Mouse (Mus musculus) left cerebral cortex, adult 9 months (tissue): ENCODE data around the gene Mtmr4.
A peak's percentile ranks its signal among the peaks of the same experiment; 100 is the strongest.

Experiments used
- DNase-seq, 2 experiments: peaks; one replicate each; pipeline ENCODE4 v3.0.0; 2022; ENCODE audit warnings: low spot score in 2 of 2

Gene Mtmr4

GRCm38 (mm10) chr11:87615551-87615950 is 23.6 kb downstream of the Mtmr4 start:
- DNase-seq = no peak

GRCm38 (mm10) chr11:87615952-87616351 is 24.0 kb downstream of the Mtmr4 start:
- no peak for DNase-seq

- no peak for DNase-seq
Observed at GRCm38 (mm10) chr11:87616790-87617474, 25.0 kb downstream of the Mtmr4 start, which contains the start of gene Hsf5. Gene Hsf5 (plus strand): TSS chr11:87617164.

DNA sequence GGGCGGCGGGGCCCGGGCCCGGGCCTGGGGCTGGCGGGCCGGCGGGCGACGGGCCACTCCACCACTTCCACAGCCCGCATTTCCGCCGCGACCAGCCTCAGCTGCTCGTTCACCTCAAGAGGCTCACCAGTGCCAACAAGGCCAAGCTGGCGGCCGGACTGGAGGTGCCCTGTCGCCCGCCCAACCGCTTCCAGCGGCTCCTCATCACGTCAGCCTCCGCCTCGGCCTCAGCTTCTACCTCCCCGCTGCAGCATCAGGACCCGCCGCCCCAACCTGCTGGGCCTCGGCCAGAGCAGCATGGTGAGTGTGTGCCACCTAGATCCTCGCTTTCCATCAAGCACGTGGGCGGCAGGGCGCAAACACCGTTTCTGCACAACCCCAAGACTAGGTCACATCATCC is 25.6 kb downstream of the Mtmr4 start:
- no peak for DNase-seq

DNA sequence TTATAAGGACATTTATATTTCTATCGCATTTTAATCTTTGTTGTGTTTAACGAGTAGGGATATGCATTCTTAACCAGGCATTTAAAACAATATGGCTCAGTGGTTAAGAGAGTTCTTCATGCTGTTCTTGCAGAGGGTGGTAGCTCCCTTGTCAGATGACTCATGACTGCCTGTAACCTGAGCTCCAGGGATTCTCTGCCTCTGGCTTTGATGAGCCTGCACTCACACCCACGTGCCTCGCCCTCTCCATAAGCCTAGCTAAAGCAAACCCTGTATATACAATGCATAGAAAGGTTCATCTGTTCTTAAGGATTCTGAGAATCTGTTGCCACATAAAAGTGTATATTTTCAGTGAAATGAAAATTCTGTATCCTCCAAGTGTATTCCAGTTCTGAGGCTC is 31.2 kb downstream of the Mtmr4 start:
- no peak for DNase-seq

- DNase-seq = no peak
Observed at GRCm38 (mm10) chr11:87629859-87630258, 37.9 kb downstream of the Mtmr4 start.

DNA sequence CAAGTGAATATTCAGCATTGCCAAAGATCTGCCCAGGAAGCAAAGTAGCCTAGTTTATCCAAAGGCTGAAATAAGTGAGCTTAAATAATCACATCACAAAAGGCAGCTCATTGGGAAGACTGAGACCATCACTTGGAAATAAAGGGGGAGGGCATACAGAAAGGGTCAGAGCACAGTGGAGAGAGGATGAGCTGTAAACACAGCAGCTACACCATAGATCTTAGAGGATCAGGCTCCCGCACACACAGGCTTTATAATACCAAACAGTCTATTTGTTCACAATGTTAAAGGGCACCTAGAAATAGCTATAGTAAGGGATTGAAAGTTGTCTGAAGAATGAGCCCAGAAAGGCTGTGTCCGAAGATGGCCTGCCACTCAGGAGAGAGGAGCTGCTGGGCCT is 46.8 kb downstream of the Mtmr4 start:
- no peak for DNase-seq

DNA sequence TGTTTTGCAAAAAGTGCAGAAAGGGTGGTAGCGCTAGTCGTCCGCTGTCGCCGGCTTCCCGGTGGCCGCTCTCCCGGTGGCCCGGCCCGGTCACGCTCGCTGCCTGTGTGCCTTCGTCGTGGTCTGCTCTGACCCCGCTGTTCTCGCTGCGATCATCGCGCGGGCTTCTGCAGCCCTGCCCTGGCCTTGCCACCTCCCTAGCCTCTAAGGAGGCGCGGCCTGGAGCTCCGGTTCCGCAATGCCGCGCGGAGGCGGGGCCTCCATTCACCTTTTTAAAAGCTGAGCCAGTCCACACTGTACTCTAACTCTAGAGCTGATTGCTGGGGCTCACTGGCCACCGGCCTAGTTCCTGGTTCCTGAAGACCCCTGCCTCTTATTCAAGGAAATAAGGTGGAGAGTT is 47.2 kb downstream of the Mtmr4 start:
- no peak for DNase-seq

DNA sequence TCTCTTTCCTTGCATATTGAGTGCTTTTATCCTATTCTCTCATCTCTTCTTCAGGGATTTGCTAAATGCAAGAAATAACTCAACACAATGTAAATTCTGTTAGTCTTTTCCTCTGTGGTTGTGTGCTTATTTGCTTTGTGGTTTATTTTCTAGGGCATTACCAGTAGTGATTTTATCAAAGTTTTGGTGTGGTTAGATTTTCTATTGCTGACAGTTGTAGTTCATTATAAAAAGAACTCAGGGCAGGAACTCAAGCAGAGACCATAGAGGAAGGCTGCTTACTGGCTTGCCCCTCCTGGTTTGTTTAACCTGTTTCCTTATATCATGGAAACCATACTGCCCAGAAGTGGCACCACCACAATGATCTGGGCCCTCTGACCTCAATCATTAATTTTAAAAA is 50.9 kb downstream of the Mtmr4 start:
- DNase-seq = no peak

DNA sequence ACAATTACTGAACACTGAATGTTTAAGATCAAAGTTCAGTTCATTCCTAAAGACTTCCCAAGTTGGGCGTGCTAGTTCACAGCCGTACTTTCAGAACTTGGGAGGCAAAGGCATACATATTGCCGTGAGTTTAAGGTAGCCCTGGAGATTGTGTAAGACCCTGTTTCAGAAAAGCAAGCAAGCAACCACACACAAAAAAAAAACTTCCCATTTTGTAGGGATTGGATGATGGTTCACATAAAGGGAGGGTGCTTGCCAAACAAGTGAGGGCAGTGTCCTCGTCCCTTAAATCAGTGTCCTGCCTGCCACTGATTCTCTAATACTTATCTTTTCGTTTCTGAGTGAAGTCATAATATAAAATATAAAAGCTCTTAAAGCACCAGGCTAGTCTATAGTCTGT is 62.7 kb downstream of the Mtmr4 start:
- no peak for DNase-seq

DNA sequence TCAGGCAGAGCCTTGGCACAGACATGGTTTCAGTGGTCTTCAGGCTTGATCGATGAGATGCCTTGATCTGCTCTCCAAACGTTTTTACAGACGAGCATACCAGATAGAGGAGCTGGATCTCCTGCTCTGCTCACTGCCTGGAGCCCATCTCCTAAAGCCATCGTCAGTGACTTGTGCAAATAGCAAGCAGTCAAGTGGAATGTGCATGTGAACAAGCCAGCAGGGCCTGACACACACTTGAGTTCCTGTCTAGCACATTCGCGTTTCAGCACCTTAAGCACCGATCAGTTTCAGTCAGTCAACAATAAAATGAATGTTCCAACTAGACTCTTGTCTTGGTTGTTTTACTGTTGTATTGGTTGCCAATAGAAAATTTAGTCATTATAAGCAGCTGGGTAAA is 67.3 kb downstream of the Mtmr4 start:
- DNase-seq = no peak

DNA sequence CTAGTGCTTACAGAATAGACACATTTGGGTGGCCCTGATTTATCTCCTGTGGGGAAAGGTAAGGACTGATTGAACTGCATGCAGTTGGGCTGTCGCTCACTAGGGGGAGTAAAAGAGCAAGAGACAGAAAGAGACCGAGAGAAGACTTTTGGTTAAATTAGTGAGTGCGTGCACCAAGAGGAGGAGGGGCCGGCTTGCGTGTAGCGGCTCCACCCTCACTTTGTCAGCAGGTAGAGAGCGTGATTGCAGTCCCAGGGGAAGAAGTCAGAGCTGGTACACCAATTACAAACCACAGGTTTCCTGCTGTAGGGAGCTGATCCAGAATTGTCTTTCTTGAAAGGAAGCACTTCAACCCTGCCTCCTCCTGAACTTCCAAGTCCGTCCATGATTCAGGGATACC is 70.4 kb downstream of the Mtmr4 start, which contains the start of gene Rnf43:
TSS of gene Rnf43 (plus strand) at position 316 of the 400 bp plus-strand sequence.
- peak; percentile 51 to 90 for DNase-seq

DNA sequence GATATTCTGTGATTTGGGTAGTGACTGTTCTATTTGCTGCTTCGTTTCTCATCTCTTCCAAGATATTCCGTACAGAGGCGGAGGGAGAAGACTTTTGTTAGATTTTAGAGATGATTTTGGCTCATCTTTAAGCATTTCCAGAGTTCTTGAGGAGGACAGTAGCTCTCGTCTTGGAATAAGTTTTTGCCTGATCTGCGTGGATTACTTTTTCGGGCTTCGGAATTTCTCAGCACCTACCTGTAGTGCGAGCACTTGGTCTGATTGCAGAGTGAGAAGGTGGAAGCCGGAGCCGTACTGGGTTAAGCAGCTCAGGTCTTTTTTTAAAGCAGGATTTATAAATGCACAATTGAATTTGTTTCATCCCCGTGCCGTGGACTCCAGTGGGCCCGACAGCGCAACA is 70.9 kb downstream of the Mtmr4 start:
- DNase-seq = no peak

DNA sequence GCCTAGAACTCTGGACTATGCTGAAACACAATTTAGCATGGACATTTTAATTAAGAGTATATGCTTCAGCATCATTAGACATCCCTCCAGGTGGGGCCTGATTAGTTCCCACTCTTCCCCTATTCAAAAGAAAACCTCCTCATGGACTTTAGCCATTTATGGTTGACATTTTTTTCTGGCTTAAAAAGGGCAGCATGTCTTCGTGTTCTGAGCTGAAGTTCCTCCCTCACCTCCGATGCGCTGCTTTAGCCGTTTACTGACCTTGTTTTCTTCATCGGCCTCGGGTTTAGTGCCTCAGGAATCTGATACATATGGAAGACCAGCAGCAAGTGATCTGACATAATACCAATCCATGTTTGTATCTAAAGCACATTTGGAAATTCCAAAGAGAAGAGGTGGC is 72.0 kb downstream of the Mtmr4 start:
- no peak for DNase-seq

DNA sequence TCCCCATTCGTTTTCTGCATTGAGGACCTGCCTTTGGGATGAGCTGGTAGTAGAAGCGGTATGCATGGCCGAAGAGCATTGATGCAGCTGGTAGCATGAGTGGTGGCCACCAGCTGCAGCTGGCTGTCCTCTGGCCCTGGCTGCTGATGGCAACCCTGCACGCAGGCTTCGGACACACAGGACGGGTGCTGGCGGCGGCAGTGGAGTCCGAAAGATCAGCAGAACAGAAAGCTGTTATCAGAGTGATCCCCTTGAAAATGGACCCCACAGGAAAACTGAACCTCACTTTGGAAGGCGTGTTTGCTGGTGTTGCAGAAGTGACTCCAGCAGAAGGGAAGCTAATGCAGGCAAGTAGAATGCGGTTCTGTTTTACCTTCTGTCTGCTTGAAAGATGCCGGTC is 72.6 kb downstream of the Mtmr4 start:
- DNase-seq = no peak

DNA sequence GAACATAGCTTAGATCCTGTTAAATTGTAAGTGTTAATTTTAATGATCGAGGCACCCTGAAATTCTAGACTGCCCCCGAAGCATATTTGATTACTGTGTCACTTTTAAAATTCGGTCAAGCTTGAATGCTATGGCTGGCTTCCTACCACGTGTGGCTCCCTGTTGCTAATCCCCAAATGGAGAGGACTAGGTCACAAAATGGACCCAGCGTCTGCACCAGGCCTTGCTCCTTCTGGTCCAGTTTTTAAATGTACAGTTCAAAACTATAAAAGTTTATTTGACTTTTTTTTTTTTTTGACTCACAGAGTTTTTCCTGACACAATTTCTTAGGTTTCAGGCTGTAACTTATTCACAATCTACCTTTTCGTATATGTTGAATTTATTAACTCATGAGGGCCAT is 73.3 kb downstream of the Mtmr4 start:
- DNase-seq = no peak

- no peak for DNase-seq
Observed at GRCm38 (mm10) chr11:87665658-87666057, 73.7 kb downstream of the Mtmr4 start.
